Mouse (Mus musculus) cerebellum, adult 2 months (tissue): ENCODE results near the gene Fyb.

ENCODE experiments used
- CTCF ChIP-seq: fragments of 200-500 bp; IDR thresholded peaks from 2 replicates; pipeline ENCODE4 v1.5.1; 2011; ENCODE audit warnings: low read depth, mild to moderate bottlenecking, control low read depth, low read length, moderate library complexity, borderline replicate concordance; ENCODE audit not compliant: insufficient read depth
- POLR2A ChIP-seq: fragments of 200-500 bp; IDR thresholded peaks from 2 replicates; pipeline ENCODE4 v1.6.1; 2011; ENCODE audit warnings: low read length, control low read depth, borderline replicate concordance; ENCODE audit not compliant: insufficient read depth

DNA sequence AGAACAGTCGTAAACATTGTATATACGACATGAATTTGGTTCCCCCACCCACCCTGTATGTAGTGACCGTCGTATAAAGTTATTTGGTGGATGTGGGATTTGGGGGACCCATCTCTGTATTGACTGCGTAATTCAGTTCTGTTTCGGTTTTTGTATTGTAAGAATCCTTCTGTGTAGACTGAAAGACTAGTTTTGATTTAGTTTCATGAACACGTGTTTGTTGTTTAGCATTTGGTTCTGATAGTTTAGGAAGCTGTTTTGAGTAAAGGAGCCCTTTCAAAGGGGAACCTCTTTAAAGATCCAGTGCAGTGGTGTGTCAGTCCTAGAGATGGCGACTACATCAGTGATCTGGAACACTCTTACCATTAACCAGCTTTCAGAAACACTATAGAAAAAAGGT is 187.0 kb downstream of the Fyb start:
- no peak for TF ChIP-seq POLR2A
- TF ChIP-seq CTCF: no peak
